Mouse (Mus musculus) right cerebral cortex, postnatal 4 days (tissue): ENCODE results near the gene Car7.
"Not testable (repeated sequence)": the region's sequence is repeated elsewhere in the genome, so short reads cannot be mapped to it uniquely, and the experiment has no call there.

Experiments
- DNase-seq: peaks from one replicate; pipeline ENCODE4 v3.0.0-alpha.2; 2022

Gene Car7

GRCm38 (mm10) chr8:104570436-104571343 lies 36.2 kb downstream of the Car7 start:
- DNase-seq: peak; percentile 87

DNA sequence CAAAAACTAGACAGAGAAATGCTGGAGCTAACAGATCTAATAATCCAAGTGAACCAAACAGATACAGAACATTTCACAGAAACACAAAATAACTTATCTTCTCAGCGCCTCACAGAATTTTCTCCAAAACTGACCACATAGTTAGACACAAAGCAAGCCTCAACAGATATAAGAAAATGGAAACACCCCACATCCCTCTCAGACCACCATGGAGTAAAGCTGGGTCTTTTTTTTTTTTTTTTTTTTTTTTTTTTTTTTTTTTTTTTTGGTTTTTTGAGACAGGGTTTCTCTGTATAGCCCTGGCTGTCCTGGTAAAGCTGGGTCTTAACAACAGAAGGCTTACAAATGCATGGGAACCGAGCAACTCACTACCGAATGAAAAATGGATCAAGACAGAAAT lies 42.3 kb downstream of the Car7 start:
- no peak for DNase-seq

DNA sequence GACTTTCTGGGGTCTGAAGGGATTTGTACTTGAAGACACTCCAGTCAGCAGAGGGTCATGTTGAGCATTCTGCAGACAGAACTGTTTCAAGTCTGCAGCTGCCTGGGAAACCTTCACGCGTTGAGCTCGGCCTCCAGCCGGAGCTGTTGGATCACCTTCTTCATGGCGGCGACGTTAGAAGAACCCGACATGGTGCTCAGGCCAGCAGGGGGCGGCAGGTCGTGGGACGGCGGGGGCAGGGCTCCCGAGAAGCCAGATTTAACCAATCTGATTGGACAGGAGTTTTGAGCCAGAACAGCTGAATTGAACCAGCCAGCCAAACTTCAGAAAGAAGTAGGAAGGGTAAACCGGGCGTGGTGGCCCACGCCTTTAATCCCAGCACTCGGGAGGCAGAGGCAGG lies 43.1 kb downstream of the Car7 start:
- DNase-seq: not testable (repeated sequence)

GRCm38 (mm10) chr8:104584522-104584921 lies 50.0 kb downstream of the Car7 start:
- no peak for DNase-seq

- no peak for DNase-seq
Observed at GRCm38 (mm10) chr8:104590284-104590683, 55.8 kb downstream of the Car7 start.

GRCm38 (mm10) chr8:104591133-104591834 lies 56.8 kb downstream of the Car7 start, which contains the start of gene Pdp2:
Gene Pdp2 (plus strand): TSS chr8:104591451.
- peak; percentile 85 for DNase-seq

GRCm38 (mm10) chr8:104591856-104592255 lies 57.4 kb downstream of the Car7 start:
- DNase-seq: no peak

DNA sequence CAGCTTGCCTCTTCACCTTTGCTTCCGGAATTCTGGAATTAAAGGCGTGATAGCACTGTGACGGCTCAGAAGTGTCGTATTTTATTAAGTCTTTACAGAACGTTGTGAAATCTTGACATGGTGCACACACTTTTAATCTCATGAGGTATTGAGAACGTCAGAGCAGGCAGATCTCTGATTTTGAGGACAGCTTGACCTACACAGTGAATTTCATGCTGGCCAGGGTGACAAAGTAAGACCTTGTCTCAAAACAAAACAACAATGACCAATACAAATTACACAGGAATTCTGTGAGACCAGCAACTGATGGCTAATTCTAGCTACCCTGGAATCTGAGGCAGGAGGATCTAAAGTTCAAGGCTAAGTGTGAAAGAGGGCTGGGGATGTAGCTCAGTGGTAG lies 58.1 kb downstream of the Car7 start:
- DNase-seq: no peak

DNA sequence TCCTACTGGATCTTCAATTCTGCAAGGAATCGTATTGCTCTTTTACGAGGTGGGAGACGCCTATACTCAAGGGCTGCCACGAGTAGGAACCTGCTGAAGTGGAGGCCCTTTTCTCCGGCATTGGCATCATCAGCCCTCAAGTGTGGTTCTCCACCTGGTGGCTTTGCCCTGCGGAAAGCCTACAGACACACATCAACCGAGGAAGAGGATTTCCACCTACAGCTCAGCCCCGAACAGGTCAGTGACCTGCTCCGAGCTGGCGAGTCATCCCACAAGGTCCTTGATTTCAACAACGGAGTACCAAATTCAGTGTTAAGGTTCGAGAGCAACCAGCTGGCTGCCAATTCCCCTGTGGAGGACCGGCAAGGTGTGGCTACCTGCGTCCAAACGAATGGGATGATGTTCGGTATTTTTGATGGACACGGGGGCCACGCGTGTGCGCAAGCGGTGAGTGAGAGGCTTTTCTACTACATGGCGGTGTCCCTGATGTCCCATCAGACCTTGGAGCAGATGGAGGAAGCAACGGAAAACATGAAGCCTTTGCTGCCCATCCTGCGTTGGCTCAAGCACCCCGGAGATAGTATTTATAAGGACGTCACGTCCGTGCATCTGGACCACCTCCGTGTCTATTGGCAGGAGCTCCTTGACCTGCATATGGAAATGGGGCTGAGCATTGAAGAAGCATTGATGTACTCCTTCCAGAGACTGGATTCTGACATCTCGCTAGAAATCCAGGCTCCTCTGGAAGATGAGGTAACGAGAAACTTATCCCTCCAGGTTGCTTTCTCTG lies 59.2 kb downstream of the Car7 start:
- no peak for DNase-seq

DNA sequence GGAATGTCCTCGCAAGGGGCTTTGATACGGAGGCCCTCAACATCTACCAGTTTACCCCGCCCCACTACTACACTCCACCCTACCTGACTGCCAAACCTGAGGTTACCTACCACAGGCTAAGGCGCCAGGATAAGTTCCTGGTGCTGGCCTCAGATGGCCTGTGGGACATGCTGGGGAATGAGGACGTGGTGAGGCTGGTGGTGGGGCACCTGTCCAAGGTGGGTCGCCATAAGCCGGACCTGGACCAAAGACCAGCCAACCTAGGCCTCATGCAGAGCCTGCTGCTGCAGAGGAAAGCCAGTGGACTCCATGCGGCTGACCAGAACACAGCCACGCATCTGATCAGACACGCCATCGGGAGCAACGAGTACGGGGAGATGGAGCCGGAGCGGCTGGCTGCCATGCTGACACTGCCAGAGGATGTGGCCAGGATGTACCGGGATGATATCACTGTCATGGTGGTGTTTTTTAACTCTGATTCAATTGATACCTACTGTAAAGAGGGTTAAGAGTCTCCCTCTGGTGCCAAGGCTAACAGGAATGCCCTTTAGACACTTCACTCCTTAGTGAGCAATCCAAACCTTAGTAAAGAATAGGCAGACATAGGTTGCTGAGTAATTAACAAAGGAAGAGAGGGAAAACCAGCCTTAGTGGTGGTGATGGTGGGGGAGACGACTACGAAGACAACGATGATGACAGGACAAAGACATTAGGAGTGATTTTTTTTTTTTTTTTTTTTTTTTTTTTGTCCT lies 60.3 kb downstream of the Car7 start:
- no peak for DNase-seq

GRCm38 (mm10) chr8:104595773-104596536 lies 61.5 kb downstream of the Car7 start:
- DNase-seq: no peak

- DNase-seq: no peak
Observed at GRCm38 (mm10) chr8:104597656-104598055, 63.2 kb downstream of the Car7 start.

DNA sequence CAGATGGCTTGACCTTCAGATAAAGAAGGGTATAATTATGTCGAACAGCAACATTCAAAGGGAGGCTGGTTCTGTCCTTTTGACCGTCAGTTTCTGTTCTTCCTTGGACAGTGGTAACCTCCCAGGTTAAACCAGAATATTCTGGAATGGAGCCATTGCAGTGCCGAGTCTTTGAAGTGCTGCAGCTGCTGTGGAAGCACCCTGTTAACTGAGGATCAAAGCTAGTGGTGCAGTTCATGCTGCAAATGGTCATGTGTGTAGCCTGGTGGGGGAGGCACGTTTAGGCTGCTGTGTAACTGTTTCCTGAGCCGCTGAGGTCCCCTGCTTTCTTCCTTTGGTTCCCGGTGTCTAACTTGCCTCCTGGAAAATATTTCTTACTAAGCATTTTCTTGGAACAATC lies 64.0 kb downstream of the Car7 start:
- DNase-seq: no peak
